Mouse (Mus musculus): Measurements from ENCODE around the gene Rhox2g. TPM values are rescaled to one million over a fixed set of nuclear protein-coding genes. Genes with fewer than 3 reads are reported as not detected.

Gene Rhox2g
- not detected in 2 replicates for polyA plus RNA-seq (2012; rRNA removed)

DNA sequence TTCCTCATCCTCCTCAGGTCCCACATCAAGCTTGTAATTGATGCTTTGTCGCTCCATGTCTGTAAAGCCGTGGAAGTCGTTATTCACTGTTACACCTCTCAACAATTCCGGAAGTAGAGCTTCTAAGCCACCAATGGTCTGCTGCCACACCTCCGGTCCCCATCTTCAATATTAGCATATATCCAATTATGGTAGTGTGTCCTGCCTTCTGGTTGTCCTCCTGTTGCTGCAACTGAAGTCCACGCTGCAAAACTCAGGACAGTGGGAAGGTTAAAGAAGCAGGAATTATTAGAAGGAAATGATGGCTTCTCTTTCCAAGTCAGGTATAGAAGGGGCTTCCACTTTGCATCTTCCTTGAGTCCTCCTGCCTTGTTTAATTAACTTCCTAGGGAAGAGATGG lies at the start of gene Rhox2g:
Gene Rhox2g (minus strand): TSS at position 101 of the 400 bp plus-strand sequence.

DNA sequence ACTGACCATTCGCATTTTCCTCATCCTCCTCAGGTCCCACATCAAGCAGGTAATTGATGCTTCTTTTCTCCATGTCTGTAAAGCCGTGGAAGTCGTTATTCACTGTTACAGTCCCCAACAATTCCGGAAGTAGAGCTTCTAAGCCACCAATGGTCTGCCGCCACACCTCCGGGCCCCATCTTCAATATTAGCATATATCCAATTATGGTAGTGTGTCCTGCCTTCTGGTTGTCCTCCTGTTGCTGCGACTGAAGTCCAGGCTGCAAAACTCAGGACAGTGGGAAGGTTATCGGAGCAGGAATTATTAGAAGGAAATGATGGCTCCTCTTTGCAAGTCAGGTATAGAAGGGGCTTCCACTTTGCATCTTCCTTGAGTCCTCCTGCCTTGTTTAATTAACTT lies 29.9 kb upstream of the Rhox2g start, which contains the start of gene Rhox2h:
Gene Rhox2h (minus strand): TSS at position 101 of the 400 bp plus-strand sequence.

DNA sequence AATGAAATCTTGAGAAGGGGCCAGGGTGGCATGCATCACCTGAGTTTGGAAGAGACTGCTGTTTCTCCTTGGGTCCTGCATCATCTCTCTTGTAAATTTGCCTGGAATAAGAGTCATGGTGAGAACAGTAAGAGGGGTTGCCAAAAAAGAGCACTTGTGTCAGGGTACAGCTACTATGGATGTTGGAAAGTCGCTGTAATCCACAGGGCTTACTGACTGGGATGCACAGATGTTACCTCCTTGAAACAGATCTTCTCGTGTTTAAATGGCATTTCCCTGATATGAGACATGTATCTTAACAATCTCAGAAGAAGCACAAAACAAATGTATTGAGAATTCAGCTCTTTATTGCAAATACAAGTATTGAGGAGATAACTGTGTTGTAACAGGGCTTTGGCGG lies 25.4 kb upstream of the Rhox2g start, which contains the start of gene Rhox3h:
Gene Rhox3h (minus strand): TSS at position 101 of the 400 bp plus-strand sequence.

DNA sequence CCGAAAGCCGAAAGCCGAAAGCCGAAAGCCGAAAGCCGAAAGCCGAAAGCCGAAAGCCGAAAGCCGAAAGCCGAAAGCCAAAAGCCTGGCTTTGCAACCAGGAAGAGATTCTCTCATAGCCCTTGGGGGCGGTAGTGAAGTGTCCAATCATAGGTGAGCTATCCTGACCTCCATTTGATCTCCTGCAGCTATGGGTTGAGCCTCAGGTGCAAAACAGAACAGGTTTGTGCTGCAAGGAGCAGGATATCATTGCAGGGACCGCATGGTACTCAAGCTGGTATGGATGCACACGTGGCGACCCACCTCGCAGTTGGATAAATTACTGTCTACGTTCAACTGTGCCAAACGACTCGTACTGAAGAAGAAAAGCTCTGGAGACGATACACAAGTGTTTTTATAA lies 8.0 kb upstream of the Rhox2g start, which contains the start of gene Rhox4g:
Gene Rhox4g (minus strand): TSS at position 101 of the 400 bp plus-strand sequence.

DNA sequence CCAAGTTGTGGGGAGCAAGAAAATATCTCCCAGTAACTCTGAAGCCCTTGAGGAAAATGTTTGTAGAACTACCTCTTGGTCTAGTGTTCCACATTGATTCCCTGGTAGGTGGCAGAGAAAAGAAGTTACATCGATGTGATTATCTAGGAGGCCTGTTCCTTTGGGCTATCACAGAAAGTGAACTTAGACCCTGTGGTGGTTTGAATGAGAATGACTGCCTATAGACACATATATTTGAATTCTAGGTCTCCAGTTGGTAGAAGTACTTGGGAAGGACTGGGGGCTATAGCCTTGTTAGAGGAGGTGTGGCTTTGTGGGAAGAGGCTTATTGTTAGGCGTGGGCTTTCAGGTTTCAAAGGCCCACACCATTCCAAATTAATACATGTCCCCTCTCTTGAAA lies 14.8 kb downstream of the Rhox2g start, which contains the start of gene Rhox3g:
Gene Rhox3g (minus strand): TSS at position 101 of the 400 bp plus-strand sequence.

DNA sequence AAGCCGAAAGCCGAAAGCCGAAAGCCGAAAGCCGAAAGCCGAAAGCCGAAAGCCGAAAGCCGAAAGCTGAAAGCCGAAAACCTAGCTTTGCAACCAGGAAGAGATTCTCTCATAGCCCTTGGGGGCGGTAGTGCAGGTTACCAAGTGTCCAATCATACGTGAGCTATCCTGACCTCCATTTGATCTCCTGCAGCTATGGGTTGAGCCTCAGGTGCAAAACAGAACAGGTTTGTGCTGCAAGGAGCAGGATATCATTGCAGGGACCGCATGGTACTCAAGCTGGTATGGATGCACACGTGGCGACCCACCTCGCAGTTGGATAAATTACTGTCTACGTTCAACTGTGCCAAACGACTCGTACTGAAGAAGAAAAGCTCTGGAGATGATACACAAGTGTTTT lies 35.7 kb downstream of the Rhox2g start, which contains the start of gene Rhox4f:
Gene Rhox4f (minus strand): TSS at position 101 of the 400 bp plus-strand sequence.

Other genes starting within 250 kb of the Rhox2g start
- not detected in 2 replicates for gene Rhox2b, start 231.4 kb downstream of the Rhox2g start, polyA plus RNA-seq (2012; rRNA removed)
- gene Rhox4b, start 211.0 kb downstream of the Rhox2g start, polyA plus RNA-seq (2012; rRNA removed): 0.02 TPM in 1 of 2 replicates, not detected in the other
- gene Rhox2c, start 189.8 kb downstream of the Rhox2g start, polyA plus RNA-seq (2012; rRNA removed): not detected in 2 replicates
- gene Rhox3c, start 184.9 kb downstream of the Rhox2g start, polyA plus RNA-seq (2012; rRNA removed): not detected in 2 replicates
- gene Rhox4c, start 163.1 kb downstream of the Rhox2g start, polyA plus RNA-seq (2012; rRNA removed): not detected in 2 replicates
- gene Rhox2d, start 150.0 kb downstream of the Rhox2g start, polyA plus RNA-seq (2012; rRNA removed): not detected in 2 replicates
- not detected in 2 replicates for gene Rhox4d, start 129.1 kb downstream of the Rhox2g start, polyA plus RNA-seq (2012; rRNA removed)
- not detected in 2 replicates for gene Rhox2e, start 113.0 kb downstream of the Rhox2g start, polyA plus RNA-seq (2012; rRNA removed)
- gene Rhox3e, start 101.5 kb downstream of the Rhox2g start, polyA plus RNA-seq (2012; rRNA removed): not detected in 2 replicates
- not detected in 2 replicates for gene Rhox4e, start 86.1 kb downstream of the Rhox2g start, polyA plus RNA-seq (2012; rRNA removed)
- not detected in 2 replicates for gene Rhox2f, start 72.1 kb downstream of the Rhox2g start, polyA plus RNA-seq (2012; rRNA removed)
- gene Rhox3f, start 62.5 kb downstream of the Rhox2g start, polyA plus RNA-seq (2012; rRNA removed): not detected in 2 replicates
- gene Rhox4f, start 35.8 kb downstream of the Rhox2g start, polyA plus RNA-seq (2012; rRNA removed): not detected in 2 replicates
- not detected in 2 replicates for gene Rhox3g, start 14.9 kb downstream of the Rhox2g start, polyA plus RNA-seq (2012; rRNA removed)
- not detected in 2 replicates for gene Rhox4g, start 7.9 kb upstream of the Rhox2g start, polyA plus RNA-seq (2012; rRNA removed)
- not detected in 2 replicates for gene Rhox3h, start 25.3 kb upstream of the Rhox2g start, polyA plus RNA-seq (2012; rRNA removed)
- gene Rhox2h, start 29.8 kb upstream of the Rhox2g start, polyA plus RNA-seq (2012; rRNA removed): not detected in 2 replicates
- 1.4 TPM in 2 replicates for gene Rhox5, start 161.4 kb upstream of the Rhox2g start, polyA plus RNA-seq (2012; rRNA removed)
- 0.09 and 0.25 TPM in 2 replicates for gene Rhox6, start 183.4 kb upstream of the Rhox2g start, polyA plus RNA-seq (2012; rRNA removed)
- not detected in 2 replicates for gene Rhox7a, start 188.2 kb upstream of the Rhox2g start, polyA plus RNA-seq (2012; rRNA removed)
- gene Rhox8, start 235.5 kb upstream of the Rhox2g start, polyA plus RNA-seq (2012; rRNA removed): not detected in 2 replicates